Comparison of ENCODE assay signal across 11 mouse cellular contexts in genomic region chr8:85380123-85380823, GRCm38 (mm10). TPM values are rescaled to one million over a fixed set of nuclear protein-coding genes. Genes with fewer than 3 reads are reported as not detected.
A peak's percentile ranks its signal among the peaks of the same experiment; 100 is the strongest.
DNase-seq lines count a peak whose midpoint lies in the region; ATAC-seq and TF ChIP-seq lines count a peak whose summit lies in the region.
"Had no signal": no experiment of that assay in that cellular context is flagged by ENCODE, and none has a peak within 500 bp of the region (broad histone marks: within the 10 kb centered on the region; RNA-seq: fewer than 3 reads in every experiment).

No protein-coding gene starts in this region.

- no peaks in the 10 kb centered on the region for H3K9me3 ChIP-seq in hindbrain, embryonic 10.5 days
- H3K9me3 ChIP-seq in hindbrain, embryonic 16.5 days (ENCODE audit: control insufficient read depth, low read length), result no peaks in the 10 kb centered on the region
- H3K9me3 ChIP-seq in G1E (replicated peaks), result no peaks in the 10 kb centered on the region
- no peaks in the 10 kb centered on the region for H3K9me3 ChIP-seq in liver, embryonic 11.5 days (ENCODE audit: control insufficient read depth, low read length)
- no peaks in the 10 kb centered on the region for H3K9me3 ChIP-seq in midbrain, embryonic 11.5 days (ENCODE audit: control insufficient read depth, low read length)
- H3K9me3 ChIP-seq: hindbrain, embryonic 12.5 days had no signal

- H3K27ac ChIP-seq in hindbrain, embryonic 10.5 days, result peak overlapping the region; percentile 63
- H3K27ac ChIP-seq in hindbrain, embryonic 16.5 days (ENCODE audit: low read depth, low read length), result no peak overlapping the region
- H3K27ac ChIP-seq in liver, embryonic 11.5 days (ENCODE audit: low read depth, low read length), result peak overlapping the region; percentile 99
- H3K27ac ChIP-seq in midbrain, embryonic 11.5 days (ENCODE audit: low read depth, low read length), result no peak overlapping the region
- H3K27ac ChIP-seq: hindbrain, embryonic 12.5 days had no signal

- H3K27me3 ChIP-seq in hindbrain, embryonic 10.5 days (ENCODE audit: insufficient read depth, poor library complexity, severe bottlenecking), result no peaks in the 10 kb centered on the region
- no peaks in the 10 kb centered on the region for H3K27me3 ChIP-seq in hindbrain, embryonic 16.5 days (replicated peaks; ENCODE audit: control insufficient read depth, insufficient read depth, low read length)
- H3K27me3 ChIP-seq in G1E (ENCODE audit: insufficient read depth, low read length), result no peaks in the 10 kb centered on the region
- no peaks in the 10 kb centered on the region for H3K27me3 ChIP-seq in liver, embryonic 11.5 days (replicated peaks; ENCODE audit: control insufficient read depth, insufficient read depth, low read length)
- no peaks in the 10 kb centered on the region for H3K27me3 ChIP-seq in midbrain, embryonic 11.5 days (ENCODE audit: control insufficient read depth, insufficient read depth, low read length)
- H3K27me3 ChIP-seq: hindbrain, embryonic 12.5 days had no signal

- H3K4me1 ChIP-seq in hindbrain, embryonic 10.5 days (replicated peaks), result peaks cover 18% of the 10 kb centered on the region; the same call in 1 of the 2 replicates
- no peaks in the 10 kb centered on the region for H3K4me1 ChIP-seq in hindbrain, embryonic 16.5 days (ENCODE audit: control insufficient read depth, insufficient read depth, low read depth, low read length)
- peaks cover 76% of the 10 kb centered on the region for H3K4me1 ChIP-seq in G1E (ENCODE audit: insufficient read depth, low read depth, low read length)
- peaks cover 62% of the 10 kb centered on the region for H3K4me1 ChIP-seq in liver, embryonic 11.5 days (replicated peaks; ENCODE audit: control insufficient read depth, insufficient read depth, low read length)
- H3K4me1 ChIP-seq in midbrain, embryonic 11.5 days (ENCODE audit: control insufficient read depth, insufficient read depth, low read length), result no peaks in the 10 kb centered on the region
- H3K4me1 ChIP-seq: hindbrain, embryonic 12.5 days had no signal

- no peak for TF ChIP-seq CTCF in G1E (IDR thresholded peaks at IDR 0.05; ENCODE audit: low read depth, low read length)

- no peak overlapping the region for H3K9ac ChIP-seq in hindbrain, embryonic 16.5 days (ENCODE audit: low read depth, low read length)
- H3K9ac ChIP-seq in liver, embryonic 11.5 days (ENCODE audit: low read depth, low read length), result peak overlapping the region; percentile 73
- no peak overlapping the region for H3K9ac ChIP-seq in midbrain, embryonic 11.5 days (ENCODE audit: low read length)
- H3K9ac ChIP-seq: hindbrain, embryonic 12.5 days had no signal

- no peak overlapping the region for H3K4me2 ChIP-seq in hindbrain, embryonic 16.5 days (ENCODE audit: low read length)
- H3K4me2 ChIP-seq in liver, embryonic 11.5 days, result peak overlapping the region; percentile 85
- H3K4me2 ChIP-seq in midbrain, embryonic 11.5 days, result no peak overlapping the region
- H3K4me2 ChIP-seq: hindbrain, embryonic 12.5 days had no signal

- 77% methylated on average over 10 of the region's 10 CpGs for WGBS in hindbrain, embryonic 10.5 days
- WGBS in hindbrain, embryonic 16.5 days, result 87% methylated on average over 10 of the region's 10 CpGs
- WGBS in liver, embryonic 11.5 days, result 34% methylated on average over 10 of the region's 10 CpGs
- 83% methylated on average over 10 of the region's 10 CpGs for WGBS in midbrain, embryonic 11.5 days

- no peak for ATAC-seq in hindbrain, embryonic 16.5 days
- ATAC-seq in G1E (ENCODE audit: extremely low read depth, insufficient number of reproducible peaks, low FRiP score, poor library complexity, severe bottlenecking), result no peak
- ATAC-seq in erythroblast, adult 5-6 weeks (replicated peaks; ENCODE audit: low FRiP score, poor library complexity, severe bottlenecking), result peak; percentile 36
- ATAC-seq in liver, embryonic 11.5 days (replicated peaks; ENCODE audit: low FRiP score), result peak; percentile 35; the same call in 1 of the 2 replicates
- no peak for ATAC-seq in midbrain, embryonic 11.5 days (ENCODE audit: low FRiP score)

- DNase-seq in hindbrain, embryonic 10.5 days (ENCODE audit: low spot score), result no peak
- no peak for DNase-seq in G1E (ENCODE audit: low spot score)
- no peak for DNase-seq in liver, embryonic 11.5 days (ENCODE audit: low spot score)
- DNase-seq in cerebellum, adult 9-11 months, result no peak
- DNase-seq in embryo, embryonic 10.5 days (ENCODE audit: low spot score), result no peak
- DNase-seq in midbrain, embryonic 11.5 days (ENCODE audit: low spot score, missing footprints), result no peak
- DNase-seq: cerebellum, adult 11 months; midbrain, embryonic 14.5 days had no signal

- H3K4me3 ChIP-seq in hindbrain, embryonic 10.5 days, result no peak overlapping the region
- no peak overlapping the region for H3K4me3 ChIP-seq in hindbrain, embryonic 16.5 days (ENCODE audit: low read length)
- peak overlapping the region; percentile 72 for H3K4me3 ChIP-seq in G1E (ENCODE audit: low read depth, low read length)
- peak overlapping the region; percentile 56 for H3K4me3 ChIP-seq in liver, embryonic 11.5 days (ENCODE audit: low read depth, low read length)
- H3K4me3 ChIP-seq in midbrain, embryonic 11.5 days (ENCODE audit: low read depth, low read length), result no peak overlapping the region
- H3K4me3 ChIP-seq: hindbrain, embryonic 12.5 days had no signal

- H3K36me3 ChIP-seq in hindbrain, embryonic 10.5 days, result no peaks in the 10 kb centered on the region
- no peaks in the 10 kb centered on the region for H3K36me3 ChIP-seq in hindbrain, embryonic 16.5 days (ENCODE audit: control insufficient read depth, insufficient read depth, low read length)
- peaks cover 29% of the 10 kb centered on the region for H3K36me3 ChIP-seq in G1E (replicated peaks)
- H3K36me3 ChIP-seq in liver, embryonic 11.5 days (ENCODE audit: control insufficient read depth, insufficient read depth, low read length), result no peaks in the 10 kb centered on the region
- H3K36me3 ChIP-seq in midbrain, embryonic 11.5 days (ENCODE audit: control insufficient read depth, insufficient read depth, low read length), result no peaks in the 10 kb centered on the region
- H3K36me3 ChIP-seq: hindbrain, embryonic 12.5 days had no signal

RNA-seq across cellular contexts. Expression of gene Mylk3, which starts 5.9 kb away (rescaled TPM):
- 1.2 and 1.3 TPM in 2 replicates for polyA plus RNA-seq in hindbrain, embryonic 10.5 days (2016; fragmentation: Nextera tagmentation; extraction: Ambion mirVana)
- 0.19 and 0.66 TPM in 2 replicates for polyA plus RNA-seq in hindbrain, embryonic 16.5 days (2015; fragmentation: Nextera tagmentation; extraction: Ambion mirVana)
- total RNA-seq in G1E (2014; fragmentation: Nextera tagmentation) (65.7 and 83.5 TPM in 2 replicates), G1E (2017) (148 and 163 TPM in 2 replicates)
- 78.4 and 96.6 TPM in 2 replicates for polyA plus RNA-seq in G1E (2012)
- 48.0 and 94.9 TPM in 2 replicates for total RNA-seq in erythroblast, adult 5-6 weeks (2015; ENCODE audit: low replicate concordance)
- 229 and 257 TPM in 2 replicates for total RNA-seq in erythroblast, adult 5-6 weeks (2017; ENCODE audit: low replicate concordance)
- polyA plus RNA-seq in liver, embryonic 11.5 days (2014; fragmentation: Nextera tagmentation; extraction: Ambion mirVana), result 26.6 and 31.3 TPM in 2 replicates
- polyA plus RNA-seq in midbrain, embryonic 11.5 days (2014; fragmentation: Nextera tagmentation; extraction: Ambion mirVana), result 1.7 and 2.1 TPM in 2 replicates

RNA-seq across cellular contexts. Expression of gene 4921524J17Rik, which starts 52.4 kb away (rescaled TPM):
- 39.8 and 42.9 TPM in 2 replicates for polyA plus RNA-seq in hindbrain, embryonic 10.5 days (2016; fragmentation: Nextera tagmentation; extraction: Ambion mirVana)
- polyA plus RNA-seq in hindbrain, embryonic 16.5 days (2015; fragmentation: Nextera tagmentation; extraction: Ambion mirVana), result 39.2 and 40.2 TPM in 2 replicates
- total RNA-seq in G1E (2014; fragmentation: Nextera tagmentation) (31.5 and 35.1 TPM in 2 replicates), G1E (2017) (24.8 and 40.8 TPM in 2 replicates)
- 27.1 and 28.5 TPM in 2 replicates for polyA plus RNA-seq in G1E (2012)
- total RNA-seq in erythroblast, adult 5-6 weeks (2015; ENCODE audit: low replicate concordance), result 9.4 and 22.5 TPM in 2 replicates
- total RNA-seq in erythroblast, adult 5-6 weeks (2017; ENCODE audit: low replicate concordance), result 8.3 and 15.9 TPM in 2 replicates
- 38.3 TPM in 2 replicates for polyA plus RNA-seq in liver, embryonic 11.5 days (2014; fragmentation: Nextera tagmentation; extraction: Ambion mirVana)
- polyA plus RNA-seq in midbrain, embryonic 11.5 days (2014; fragmentation: Nextera tagmentation; extraction: Ambion mirVana), result 43.8 and 48.9 TPM in 2 replicates

Comparison
In these comparisons a context has a peak if more than half of its experiments do, and no peak if none do; other contexts are left out.
1. H3K27ac ChIP-seq: peak in hindbrain, embryonic 10.5 days (single experiment) and liver, embryonic 11.5 days (single experiment); none in hindbrain, embryonic 16.5 days (single experiment) and midbrain, embryonic 11.5 days (single experiment).
2. H3K4me3 ChIP-seq: peak in G1E (single experiment) and liver, embryonic 11.5 days (single experiment); none in hindbrain, embryonic 10.5 days (single experiment), hindbrain, embryonic 16.5 days (single experiment) and midbrain, embryonic 11.5 days (single experiment).
3. ATAC-seq: peak in erythroblast, adult 5-6 weeks (single experiment) and liver, embryonic 11.5 days (single experiment); none in hindbrain, embryonic 16.5 days (single experiment), G1E (single experiment) and midbrain, embryonic 11.5 days (single experiment).